Mouse (Mus musculus): Measurements from ENCODE around the gene Slc39a2. TPM values are rescaled to one million over a fixed set of nuclear protein-coding genes. Genes with fewer than 3 reads are reported as not detected.
A peak's percentile ranks its signal among the peaks of the same experiment; 100 is the strongest.

Gene Slc39a2
- polyA plus RNA-seq, 1 experiment from 2014 or later: 0.08 TPM

DNA sequence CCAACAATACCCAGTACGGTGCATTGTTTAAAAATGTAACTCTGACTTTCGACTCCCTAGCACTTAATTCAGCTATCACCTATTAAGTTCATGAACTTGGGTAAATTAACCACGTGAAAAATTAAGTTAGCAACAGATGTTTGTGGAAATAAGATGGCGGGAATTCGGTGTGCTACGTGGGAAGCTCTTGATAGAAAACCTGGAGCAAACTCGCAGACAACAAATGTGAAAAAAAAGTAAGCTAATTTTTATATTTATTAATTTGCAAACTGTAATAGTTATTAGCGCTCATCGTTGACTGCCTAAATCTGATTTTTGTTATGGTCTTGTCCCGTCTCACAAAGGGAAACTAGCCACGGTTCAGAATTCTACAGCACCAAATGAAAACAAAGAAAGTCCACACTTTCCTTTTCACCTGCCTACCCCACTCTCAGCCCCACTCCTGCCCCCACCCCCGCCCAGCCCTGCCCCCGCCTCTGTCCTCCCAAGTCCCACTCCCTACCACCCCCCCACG is 8.6 kb upstream of the Slc39a2 start:
- peak overlapping the region; percentile 82 for H3K4me3 ChIP-seq (replicated peaks)
- WGBS (ENCODE audit: insufficient replicate concordance): 2% methylated on average over 14 of the region's 14 CpGs
- H3K9ac ChIP-seq: 0 out of 2 replicates have a peak overlapping the region, but pooled peaks have one; percentile 39
- no peaks in the 10 kb centered on the region for H3K27me3 ChIP-seq
- H3K4me1 ChIP-seq (replicated peaks): peaks cover 22% of the 10 kb centered on the region
- H3K4me2 ChIP-seq: peak overlapping the region; percentile 95
- ATAC-seq (ENCODE audit: low read depth): peak; percentile 5; the same call in 1 of the 2 replicates
- no peaks in the 10 kb centered on the region for H3K9me3 ChIP-seq (replicated peaks)
- 0 out of 2 replicates have a peak overlapping the region, but pooled peaks have one; percentile 29 for H3K27ac ChIP-seq
- DNase-seq: no peak
- peaks cover 24% of the 10 kb centered on the region for H3K36me3 ChIP-seq

DNA sequence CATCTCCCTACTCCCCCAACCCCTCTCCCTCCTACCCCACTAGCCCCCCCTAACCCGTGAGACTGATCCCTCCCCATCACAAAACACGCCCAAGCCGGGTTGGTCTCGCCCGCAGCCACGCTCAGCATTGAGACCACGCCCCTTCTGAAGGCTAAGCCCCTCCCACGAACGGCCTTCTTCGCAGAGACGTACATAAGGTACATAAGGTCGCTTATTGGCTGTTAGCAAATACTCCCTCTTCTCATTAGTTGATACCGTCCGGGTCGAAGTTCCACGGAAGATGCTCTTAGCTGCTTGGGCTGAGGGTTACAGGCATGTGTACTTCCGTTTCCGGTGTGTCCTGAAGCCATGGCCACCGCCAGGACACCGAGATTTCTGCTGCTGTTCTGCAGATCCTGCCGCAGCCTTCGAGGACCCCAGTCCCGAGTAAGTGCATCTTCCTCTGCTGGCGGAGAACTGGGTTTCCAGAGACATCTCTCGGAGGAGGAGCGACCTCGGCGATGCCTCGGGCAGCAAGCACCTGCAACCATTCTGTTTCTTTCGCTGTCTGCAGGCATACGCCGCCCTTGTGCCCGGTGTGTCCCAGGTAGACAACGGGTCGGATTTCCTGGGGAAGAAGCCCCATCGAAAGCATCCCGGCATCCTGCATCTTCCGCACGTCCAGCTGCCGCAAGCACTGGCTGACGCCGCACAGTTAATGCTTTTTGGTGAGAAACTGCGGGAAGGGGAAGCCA is 7.9 kb upstream of the Slc39a2 start, which contains the start of gene Mettl17:
Gene Mettl17, plus strand, starts transcription at position 245 of the 734 bp plus-strand sequence.
- Histone ChIP-seq H3K4me2 (peak within 1 kb of the TSS; percentile 95), H3K4me3 (replicated peaks) (peak within 1 kb of the TSS; percentile 82), H3K27me3 (no peaks in the 10 kb centered on the region), H3K9ac (peak within 1 kb of the TSS; percentile 78), H3K27ac (peak within 1 kb of the TSS; percentile 72), H3K4me1 (replicated peaks) (peaks cover 22% of the 10 kb centered on the region), H3K9me3 (replicated peaks) (no peaks in the 10 kb centered on the region), H3K36me3 (peaks cover 31% of the 10 kb centered on the region)
- under 1% methylated on average over 43 of the region's 43 CpGs for WGBS (ENCODE audit: insufficient replicate concordance)
- ATAC-seq (ENCODE audit: low read depth) (peak; percentile 98), DNase-seq (peak; percentile 90)

GRCm38 (mm10) chr14:51886051-51886450 is 6.6 kb upstream of the Slc39a2 start:
- DNase-seq (no peak), ATAC-seq (ENCODE audit: low read depth) (no peak)
- Histone ChIP-seq H3K36me3 (peaks cover 42% of the 10 kb centered on the region), H3K4me3 (replicated peaks) (peak overlapping the region; percentile 82), H3K27me3 (no peaks in the 10 kb centered on the region), H3K9me3 (replicated peaks) (no peaks in the 10 kb centered on the region), H3K4me2 (peak overlapping the region; percentile 95), H3K9ac (0 out of 2 replicates have a peak overlapping the region, but pooled peaks have one; percentile 17), H3K27ac (no peak overlapping the region), H3K4me1 (replicated peaks) (peaks cover 22% of the 10 kb centered on the region)
- 68% methylated on average over 6 of the region's 6 CpGs for WGBS (ENCODE audit: insufficient replicate concordance)

DNA sequence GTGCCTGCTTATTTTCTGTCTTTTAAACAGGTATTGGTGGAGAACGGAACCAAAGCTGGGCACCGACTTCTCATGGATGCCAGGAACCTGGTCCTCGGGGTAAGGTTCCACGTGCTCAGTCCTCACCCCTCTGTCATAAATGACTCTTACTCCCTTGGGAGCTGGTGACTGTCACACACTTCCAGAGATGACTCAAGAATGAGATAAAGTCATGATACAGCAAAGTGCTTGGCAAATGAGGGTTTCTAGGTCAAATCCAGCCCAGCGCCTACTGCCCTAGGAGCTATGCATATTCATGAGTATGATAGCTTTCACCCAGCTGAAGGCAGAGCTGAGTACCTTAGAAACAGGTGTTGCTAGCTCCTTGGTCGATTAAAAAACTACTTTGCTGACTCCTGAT is 2.9 kb upstream of the Slc39a2 start:
- Histone ChIP-seq H3K4me2 (no peak overlapping the region), H3K9ac (no peak overlapping the region), H3K9me3 (replicated peaks) (no peaks in the 10 kb centered on the region), H3K36me3 (peaks cover 51% of the 10 kb centered on the region), H3K27me3 (no peaks in the 10 kb centered on the region), H3K4me3 (replicated peaks) (no peak overlapping the region), H3K4me1 (replicated peaks) (peaks cover 34% of the 10 kb centered on the region), H3K27ac (no peak overlapping the region)
- WGBS (ENCODE audit: insufficient replicate concordance): 82% methylated on average over 6 of the region's 6 CpGs
- ATAC-seq (ENCODE audit: low read depth) (no peak), DNase-seq (no peak)

- Histone ChIP-seq H3K27ac (no peak overlapping the region), H3K36me3 (peaks cover 34% of the 10 kb centered on the region), H3K9me3 (replicated peaks) (no peaks in the 10 kb centered on the region), H3K27me3 (no peaks in the 10 kb centered on the region), H3K4me1 (replicated peaks) (peaks cover 29% of the 10 kb centered on the region), H3K4me2 (0 out of 2 replicates have a peak overlapping the region, but pooled peaks have one; percentile 19), H3K9ac (0 out of 2 replicates have a peak overlapping the region, but pooled peaks have one; percentile 10), H3K4me3 (replicated peaks) (no peak overlapping the region)
- DNase-seq (no peak), ATAC-seq (ENCODE audit: low read depth) (peak; percentile 63; the same call in 1 of the 2 replicates)
- WGBS (ENCODE audit: insufficient replicate concordance): 41% methylated on average over 10 of the region's 10 CpGs
Measured at GRCm38 (mm10) chr14:51893094-51893794, 555 bp downstream of the Slc39a2 start.

DNA sequence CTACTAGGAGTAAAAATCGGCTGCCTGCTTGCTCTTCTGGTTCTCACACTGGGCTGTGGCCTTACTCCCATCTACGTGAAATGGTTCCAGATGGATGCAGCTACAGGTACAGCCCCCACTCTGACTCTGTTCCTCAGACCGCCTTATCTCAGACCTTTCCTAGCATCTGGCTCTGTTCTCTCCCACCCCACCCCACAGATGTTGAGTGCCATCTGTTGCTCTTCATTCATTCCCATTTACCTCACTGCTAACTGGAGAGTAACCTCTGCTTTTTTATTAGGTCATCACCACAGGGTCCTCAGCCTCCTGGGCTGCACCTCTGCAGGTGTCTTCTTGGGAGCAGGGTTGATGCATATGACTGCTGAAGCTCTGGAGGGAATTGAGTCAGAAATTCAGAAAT is 1.1 kb downstream of the Slc39a2 start:
- Histone ChIP-seq H3K4me2 (0 out of 2 replicates have a peak overlapping the region, but pooled peaks have one; percentile 19), H3K27ac (no peak overlapping the region), H3K27me3 (no peaks in the 10 kb centered on the region), H3K36me3 (peaks cover 30% of the 10 kb centered on the region), H3K4me3 (replicated peaks) (no peak overlapping the region), H3K9ac (peak overlapping the region; percentile 10; the same call in 1 of the 2 replicates), H3K9me3 (replicated peaks) (no peaks in the 10 kb centered on the region), H3K4me1 (replicated peaks) (peaks cover 29% of the 10 kb centered on the region)
- ATAC-seq (ENCODE audit: low read depth) (peak; percentile 74), DNase-seq (no peak)
- 27% methylated on average over 3 of the region's 3 CpGs for WGBS (ENCODE audit: insufficient replicate concordance)

GRCm38 (mm10) chr14:51895071-51895470 is 2.4 kb downstream of the Slc39a2 start:
- DNase-seq (no peak), ATAC-seq (ENCODE audit: low read depth) (no peak)
- H3K9ac ChIP-seq: no peak overlapping the region
- no peaks in the 10 kb centered on the region for H3K9me3 ChIP-seq (replicated peaks)
- no peaks in the 10 kb centered on the region for H3K27me3 ChIP-seq
- H3K4me2 ChIP-seq: no peak overlapping the region
- WGBS (ENCODE audit: insufficient replicate concordance): 67% methylated on average over 14 of the region's 14 CpGs
- no peak overlapping the region for H3K27ac ChIP-seq
- H3K4me3 ChIP-seq (replicated peaks): no peak overlapping the region
- peaks cover 17% of the 10 kb centered on the region for H3K36me3 ChIP-seq
- H3K4me1 ChIP-seq (replicated peaks): peaks cover 29% of the 10 kb centered on the region

DNA sequence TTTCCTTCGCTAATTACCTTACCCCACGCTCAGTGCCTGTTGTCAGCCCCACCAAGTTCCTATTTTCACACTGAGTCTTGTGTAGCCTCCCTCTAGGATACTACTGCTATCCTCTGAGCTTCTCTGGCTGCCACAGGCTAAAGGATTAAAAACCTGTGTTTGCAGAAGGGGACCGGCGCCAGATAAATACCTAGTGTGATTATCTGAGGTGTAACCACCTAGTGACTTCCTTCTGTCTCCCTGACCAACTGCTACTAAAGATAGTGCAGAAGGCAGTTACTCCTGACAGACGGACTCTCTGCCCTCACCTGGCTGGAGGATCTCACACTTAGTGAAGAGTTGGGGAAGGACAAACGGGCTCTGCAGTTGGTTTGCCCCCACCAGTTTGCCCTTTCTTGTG is 3.3 kb downstream of the Slc39a2 start:
- Histone ChIP-seq H3K27me3 (no peaks in the 10 kb centered on the region), H3K36me3 (peaks cover 9% of the 10 kb centered on the region), H3K4me3 (replicated peaks) (no peak overlapping the region), H3K27ac (no peak overlapping the region), H3K9me3 (replicated peaks) (no peaks in the 10 kb centered on the region), H3K4me2 (no peak overlapping the region), H3K9ac (peak overlapping the region; percentile 2; the same call in 1 of the 2 replicates), H3K4me1 (replicated peaks) (peaks cover 29% of the 10 kb centered on the region)
- DNase-seq (no peak), ATAC-seq (ENCODE audit: low read depth) (no peak)
- WGBS (ENCODE audit: insufficient replicate concordance): 40% methylated on average over 6 of the region's 6 CpGs

GRCm38 (mm10) chr14:51896539-51897170 is 4.0 kb downstream of the Slc39a2 start:
- peaks cover 29% of the 10 kb centered on the region for H3K4me1 ChIP-seq (replicated peaks)
- peaks cover 3% of the 10 kb centered on the region for H3K36me3 ChIP-seq
- H3K4me3 ChIP-seq (replicated peaks): no peak overlapping the region
- no peak overlapping the region for H3K4me2 ChIP-seq
- ATAC-seq (ENCODE audit: low read depth) (no peak), DNase-seq (no peak)
- WGBS (ENCODE audit: insufficient replicate concordance): 66% methylated on average over 8 of the region's 8 CpGs
- no peak overlapping the region for H3K27ac ChIP-seq
- H3K9me3 ChIP-seq (replicated peaks): no peaks in the 10 kb centered on the region
- H3K27me3 ChIP-seq: no peaks in the 10 kb centered on the region
- no peak overlapping the region for H3K9ac ChIP-seq

- Histone ChIP-seq H3K36me3 (no peaks in the 10 kb centered on the region), H3K4me3 (replicated peaks) (no peak overlapping the region), H3K27me3 (no peaks in the 10 kb centered on the region), H3K27ac (no peak overlapping the region), H3K9me3 (replicated peaks) (no peaks in the 10 kb centered on the region), H3K4me1 (replicated peaks) (peaks cover 12% of the 10 kb centered on the region), H3K4me2 (no peak overlapping the region), H3K9ac (no peak overlapping the region)
- WGBS (ENCODE audit: insufficient replicate concordance): 63% methylated on average over 1 of the region's 1 CpGs
- DNase-seq (no peak), ATAC-seq (ENCODE audit: low read depth) (no peak)
Measured at GRCm38 (mm10) chr14:51899351-51899750, 6.7 kb downstream of the Slc39a2 start.

Measured in liver, embryonic 13.5 days (tissue).